8 mouse cellular contexts compared by ENCODE assay signal in the genomic region with DNA sequence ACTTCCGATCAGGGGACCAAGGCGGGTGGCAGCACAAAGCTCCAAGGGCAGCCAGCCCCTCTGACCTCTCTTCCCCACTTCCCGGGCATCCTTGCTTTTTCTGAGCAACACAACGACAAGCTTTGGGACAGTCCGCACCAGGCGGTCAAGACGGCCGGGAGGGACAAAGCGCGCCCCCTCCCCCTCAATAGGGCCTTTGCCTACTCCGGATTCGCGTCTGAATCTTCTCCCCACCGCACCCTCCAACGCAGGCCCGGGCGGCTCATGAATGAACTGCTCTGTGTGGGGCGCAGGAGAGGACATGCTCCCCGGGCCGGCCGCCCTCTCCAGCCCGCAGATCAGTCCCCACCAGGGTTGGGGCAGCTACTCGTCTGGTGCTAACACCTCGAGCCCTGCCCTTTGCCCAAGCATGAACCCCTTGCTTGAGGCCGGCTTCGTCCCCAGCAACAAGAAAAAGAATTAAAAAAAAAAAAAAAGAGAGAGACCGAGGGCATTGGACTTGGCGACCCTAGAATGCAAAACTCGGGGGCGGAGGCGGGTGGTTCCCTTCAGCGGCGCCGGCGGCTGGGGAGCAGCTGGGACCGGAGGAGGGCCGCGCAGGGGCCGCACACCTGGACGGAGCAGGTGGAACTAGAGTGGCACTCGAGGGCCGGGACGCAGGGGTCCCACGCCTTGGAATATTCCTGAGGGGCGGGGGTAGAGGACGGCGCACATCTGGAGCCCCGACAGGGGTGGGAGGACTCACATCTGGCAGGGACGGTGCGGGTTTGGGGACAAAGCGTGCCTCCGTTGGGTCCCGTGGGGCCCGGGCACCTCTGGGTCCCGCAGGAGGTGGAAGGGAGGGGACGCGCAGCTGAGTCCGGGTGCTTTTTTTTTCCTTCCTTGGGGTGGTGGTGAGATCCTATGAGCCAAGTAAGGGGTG. TPM values are rescaled to one million over a fixed set of nuclear protein-coding genes. Genes with fewer than 3 reads are reported as not detected.
A peak's percentile ranks its signal among the peaks of the same experiment; 100 is the strongest.
DNase-seq lines count a peak whose midpoint lies in the region; ATAC-seq and TF ChIP-seq lines count a peak whose summit lies in the region.

No protein-coding gene starts in this region.

- WGBS in forebrain, embryonic 15.5 days: under 1% methylated on average over 54 of the region's 58 CpGs
- WGBS in hindbrain, embryonic 15.5 days: 1% methylated on average over 54 of the region's 58 CpGs
- 2% methylated on average over 52 of the region's 58 CpGs for WGBS in limb, embryonic 14.5 days
- under 1% methylated on average over 51 of the region's 58 CpGs for WGBS in midbrain, postnatal 0 days

- TF ChIP-seq POLR2A in limb, embryonic 14.5 days (IDR thresholded peaks at IDR 0.05; ENCODE audit: borderline replicate concordance, extremely low read depth, insufficient read depth, insufficient read length): no peak
- TF ChIP-seq POLR2A in testis, adult 2 months (IDR thresholded peaks at IDR 0.05; ENCODE audit: control insufficient read depth, low read depth, low read length): no peak

- peak overlapping the region; percentile 95 for H3K9ac ChIP-seq in forebrain, embryonic 15.5 days (replicated peaks)
- peak overlapping the region; percentile 88 for H3K9ac ChIP-seq in hindbrain, embryonic 15.5 days
- peak overlapping the region; percentile 91 for H3K9ac ChIP-seq in limb, embryonic 14.5 days (ENCODE audit: low read depth, low read length, severe bottlenecking)
- peak overlapping the region; percentile 89 for H3K9ac ChIP-seq in midbrain, postnatal 0 days (replicated peaks; ENCODE audit: low read length, poor library complexity, severe bottlenecking)

- no peaks in the 10 kb centered on the region for H3K9me3 ChIP-seq in forebrain, embryonic 15.5 days
- H3K9me3 ChIP-seq in hindbrain, embryonic 15.5 days: no peaks in the 10 kb centered on the region
- no peaks in the 10 kb centered on the region for H3K9me3 ChIP-seq in limb, embryonic 14.5 days (ENCODE audit: control insufficient read depth, low read length)
- no peaks in the 10 kb centered on the region for H3K9me3 ChIP-seq in midbrain, postnatal 0 days (ENCODE audit: low read length)

- peak overlapping the region; percentile 75 for H3K4me2 ChIP-seq in forebrain, embryonic 15.5 days (replicated peaks)
- H3K4me2 ChIP-seq in hindbrain, embryonic 15.5 days: peak overlapping the region; percentile 77
- peak overlapping the region; percentile 78 for H3K4me2 ChIP-seq in limb, embryonic 14.5 days (replicated peaks; ENCODE audit: low read depth, low read length, severe bottlenecking)
- peak overlapping the region; percentile 76 for H3K4me2 ChIP-seq in midbrain, postnatal 0 days (ENCODE audit: low read depth, low read length, poor library complexity, severe bottlenecking)

- H3K4me1 ChIP-seq in forebrain, embryonic 15.5 days: peaks cover 47% of the 10 kb centered on the region
- peaks cover 38% of the 10 kb centered on the region for H3K4me1 ChIP-seq in hindbrain, embryonic 15.5 days (replicated peaks)
- peaks cover 22% of the 10 kb centered on the region for H3K4me1 ChIP-seq in limb, embryonic 14.5 days (ENCODE audit: control insufficient read depth, insufficient read depth, low read length)
- peaks cover 15% of the 10 kb centered on the region for H3K4me1 ChIP-seq in midbrain, postnatal 0 days (ENCODE audit: insufficient read depth, low read length)
- H3K4me1 ChIP-seq in testis, adult 2 months (ENCODE audit: control insufficient read depth, insufficient read depth, low read length): peaks cover 20% of the 10 kb centered on the region

- H3K36me3 ChIP-seq in forebrain, embryonic 15.5 days: no peaks in the 10 kb centered on the region
- no peaks in the 10 kb centered on the region for H3K36me3 ChIP-seq in hindbrain, embryonic 15.5 days
- no peaks in the 10 kb centered on the region for H3K36me3 ChIP-seq in limb, embryonic 14.5 days (ENCODE audit: control insufficient read depth, insufficient read depth, low read length)
- no peaks in the 10 kb centered on the region for H3K36me3 ChIP-seq in midbrain, postnatal 0 days (ENCODE audit: insufficient read depth, low read length)
- H3K36me3 ChIP-seq in testis, adult 2 months (ENCODE audit: control insufficient read depth, insufficient read depth, low read length): no peaks in the 10 kb centered on the region

- H3K27me3 ChIP-seq in forebrain, embryonic 15.5 days: no peaks in the 10 kb centered on the region
- no peaks in the 10 kb centered on the region for H3K27me3 ChIP-seq in hindbrain, embryonic 15.5 days
- no peaks in the 10 kb centered on the region for H3K27me3 ChIP-seq in limb, embryonic 14.5 days (ENCODE audit: control insufficient read depth, insufficient read depth, low read length)
- no peaks in the 10 kb centered on the region for H3K27me3 ChIP-seq in midbrain, postnatal 0 days (ENCODE audit: insufficient read depth, low read length)
- no peaks in the 10 kb centered on the region for H3K27me3 ChIP-seq in testis, adult 2 months (ENCODE audit: control insufficient read depth, insufficient read depth, low read length)

- peak overlapping the region; percentile 93 for H3K27ac ChIP-seq in forebrain, embryonic 15.5 days (replicated peaks)
- H3K27ac ChIP-seq in hindbrain, embryonic 15.5 days (replicated peaks): peak overlapping the region; percentile 93
- H3K27ac ChIP-seq in limb, embryonic 14.5 days (replicated peaks; ENCODE audit: low read depth, low read length): peak overlapping the region; percentile 67
- peak overlapping the region; percentile 89 for H3K27ac ChIP-seq in midbrain, postnatal 0 days (ENCODE audit: low read depth, low read length)
- no peak overlapping the region for H3K27ac ChIP-seq in testis, adult 2 months (ENCODE audit: control insufficient read depth, insufficient read depth, low read depth, low read length)

- DNase-seq in left cerebral cortex, adult 18-20 months (ENCODE audit: low spot score in 2 of 2): peak; percentile 48 to 49
- no peak for DNase-seq in left cerebral cortex, adult 11 months (ENCODE audit: low spot score)
- DNase-seq in c-Kit-positive CD71-positive TER-119-positive erythroid progenitor cells, embryonic 14.5 days (ENCODE audit: low spot score): peak; percentile 37
- DNase-seq in limb, embryonic 14.5 days (ENCODE audit: low spot score): peak; percentile 54
- peak; percentile 52 for DNase-seq in midbrain, postnatal 0 days (ENCODE audit: low spot score)

- TF ChIP-seq CTCF in midbrain, postnatal 0 days (IDR thresholded peaks at IDR 0.05): no peak
- no peak for TF ChIP-seq CTCF in testis, adult 2 months (IDR thresholded peaks at IDR 0.05; ENCODE audit: control insufficient read depth, insufficient read depth, insufficient replicate concordance, low read depth, low read length)

- ATAC-seq in forebrain, embryonic 15.5 days (replicated peaks): peak; percentile 41
- peak; percentile 39 for ATAC-seq in hindbrain, embryonic 15.5 days (ENCODE audit: low FRiP score, low read depth)
- ATAC-seq in limb, embryonic 14.5 days (ENCODE audit: low FRiP score, low read depth): peak; percentile 41
- peak; percentile 45 for ATAC-seq in midbrain, postnatal 0 days (ENCODE audit: low FRiP score)

- H3K4me3 ChIP-seq in forebrain, embryonic 15.5 days: peak overlapping the region; percentile 100
- H3K4me3 ChIP-seq in hindbrain, embryonic 15.5 days: peak overlapping the region; percentile 84
- peak overlapping the region; percentile 69 for H3K4me3 ChIP-seq in limb, embryonic 14.5 days (replicated peaks; ENCODE audit: low read length)
- H3K4me3 ChIP-seq in midbrain, postnatal 0 days (ENCODE audit: low read depth, low read length): peak overlapping the region; percentile 70
- H3K4me3 ChIP-seq in testis, adult 2 months (ENCODE audit: control insufficient read depth, low read depth, low read length): peak overlapping the region; percentile 81

RNA-seq across cellular contexts. Expression of a gene that starts 0.7 kb away (rescaled TPM):
- 10 to 100 TPM; 42.0 to 45.8 TPM for total RNA-seq in left cerebral cortex, adult 18-20 months (2021)
- 122 and 125 TPM in 2 replicates for polyA plus RNA-seq in forebrain, embryonic 15.5 days (2015; fragmentation: Nextera tagmentation; extraction: Ambion mirVana)
- polyA plus RNA-seq in hindbrain, embryonic 15.5 days (2015; fragmentation: Nextera tagmentation; extraction: Ambion mirVana): 120 and 129 TPM in 2 replicates
- polyA plus RNA-seq in limb, embryonic 14.5 days (2012; rRNA removed): 98.3 and 113 TPM in 2 replicates
- polyA plus RNA-seq in limb, embryonic 14.5 days (2014; fragmentation: Nextera tagmentation; extraction: Ambion mirVana): 146 and 147 TPM in 2 replicates
- total RNA-seq in midbrain, postnatal 0 days (2014; rRNA removed): 41.9 and 42.8 TPM in 2 replicates
- polyA plus RNA-seq in midbrain, postnatal 0 days (2015; fragmentation: Nextera tagmentation; extraction: Ambion mirVana): 113 and 114 TPM in 2 replicates
- polyA plus RNA-seq in testis, adult 2 months (2012; rRNA removed): 15.4 and 18.8 TPM in 2 replicates

RNA-seq across cellular contexts. Expression of a gene that starts 1.3 kb away (rescaled TPM):
- 100 to 1,000 TPM; 158 to 170 TPM for total RNA-seq in left cerebral cortex, adult 18-20 months (2021)
- 124 and 125 TPM in 2 replicates for polyA plus RNA-seq in forebrain, embryonic 15.5 days (2015; fragmentation: Nextera tagmentation; extraction: Ambion mirVana)
- 149 and 155 TPM in 2 replicates for polyA plus RNA-seq in hindbrain, embryonic 15.5 days (2015; fragmentation: Nextera tagmentation; extraction: Ambion mirVana)
- 90.7 and 113 TPM in 2 replicates for polyA plus RNA-seq in limb, embryonic 14.5 days (2012; rRNA removed)
- polyA plus RNA-seq in limb, embryonic 14.5 days (2014; fragmentation: Nextera tagmentation; extraction: Ambion mirVana): 24.5 and 28.5 TPM in 2 replicates
- 213 and 264 TPM in 2 replicates for total RNA-seq in midbrain, postnatal 0 days (2014; rRNA removed)
- polyA plus RNA-seq in midbrain, postnatal 0 days (2015; fragmentation: Nextera tagmentation; extraction: Ambion mirVana): 149 and 153 TPM in 2 replicates
- polyA plus RNA-seq in testis, adult 2 months (2012; rRNA removed): 5.4 and 6.4 TPM in 2 replicates

RNA-seq across cellular contexts. Expression of a gene that starts 26.3 kb away (rescaled TPM):
- under 1 TPM; 0.33 to 0.91 TPM for total RNA-seq in left cerebral cortex, adult 18-20 months (2021)
- polyA plus RNA-seq in forebrain, embryonic 15.5 days (2015; fragmentation: Nextera tagmentation; extraction: Ambion mirVana): 0.83 and 1.00 TPM in 2 replicates
- polyA plus RNA-seq in hindbrain, embryonic 15.5 days (2015; fragmentation: Nextera tagmentation; extraction: Ambion mirVana): 0.58 and 1.00 TPM in 2 replicates
- 0.03 and 0.23 TPM in 2 replicates for polyA plus RNA-seq in limb, embryonic 14.5 days (2012; rRNA removed)
- not detected in 2 replicates for polyA plus RNA-seq in limb, embryonic 14.5 days (2014; fragmentation: Nextera tagmentation; extraction: Ambion mirVana)
- total RNA-seq in midbrain, postnatal 0 days (2014; rRNA removed): 1.2 and 1.4 TPM in 2 replicates
- 0.19 and 1.4 TPM in 2 replicates for polyA plus RNA-seq in midbrain, postnatal 0 days (2015; fragmentation: Nextera tagmentation; extraction: Ambion mirVana)
- polyA plus RNA-seq in testis, adult 2 months (2012; rRNA removed): 28.2 and 28.4 TPM in 2 replicates

RNA-seq across cellular contexts. Expression of a gene that starts 48.2 kb away (rescaled TPM):
- not detected for total RNA-seq in left cerebral cortex, adult 18-20 months (2021)
- 0.41 TPM in 1 of 2 replicates, not detected in the other for polyA plus RNA-seq in forebrain, embryonic 15.5 days (2015; fragmentation: Nextera tagmentation; extraction: Ambion mirVana)
- polyA plus RNA-seq in hindbrain, embryonic 15.5 days (2015; fragmentation: Nextera tagmentation; extraction: Ambion mirVana): 0.43 TPM in 1 of 2 replicates, not detected in the other
- polyA plus RNA-seq in limb, embryonic 14.5 days (2012; rRNA removed): 0.15 TPM in 1 of 2 replicates, not detected in the other
- polyA plus RNA-seq in limb, embryonic 14.5 days (2014; fragmentation: Nextera tagmentation; extraction: Ambion mirVana): 0.58 TPM in 1 of 2 replicates, not detected in the other
- not detected in 2 replicates for total RNA-seq in midbrain, postnatal 0 days (2014; rRNA removed)
- polyA plus RNA-seq in midbrain, postnatal 0 days (2015; fragmentation: Nextera tagmentation; extraction: Ambion mirVana): 0.67 TPM in 1 of 2 replicates, not detected in the other
- polyA plus RNA-seq in testis, adult 2 months (2012; rRNA removed): 0.36 and 0.79 TPM in 2 replicates

Comparison
In these comparisons a context has a peak if more than half of its experiments do, and no peak if none do; other contexts are left out.
1. RNA of a gene that starts 26.3 kb away (polyA plus RNA-seq): 28.2 to 28.4 TPM in testis, adult 2 months; 0.58 to 1.00 TPM in hindbrain, embryonic 15.5 days, 0.83 to 1.00 TPM in forebrain, embryonic 15.5 days, 0.19 to 1.4 TPM in midbrain, postnatal 0 days and 0.03 to 0.23 TPM in limb, embryonic 14.5 days; every median in the first group is over 10 times any median in the second.
2. Peak in every context shown above with its lines, with median percentiles within 50 percentile points of each other: ATAC-seq, H3K4me2 ChIP-seq, H3K4me3 ChIP-seq and H3K9ac ChIP-seq.